Comparison of ENCODE assay signal across 15 mouse cellular contexts in the genomic region with DNA sequence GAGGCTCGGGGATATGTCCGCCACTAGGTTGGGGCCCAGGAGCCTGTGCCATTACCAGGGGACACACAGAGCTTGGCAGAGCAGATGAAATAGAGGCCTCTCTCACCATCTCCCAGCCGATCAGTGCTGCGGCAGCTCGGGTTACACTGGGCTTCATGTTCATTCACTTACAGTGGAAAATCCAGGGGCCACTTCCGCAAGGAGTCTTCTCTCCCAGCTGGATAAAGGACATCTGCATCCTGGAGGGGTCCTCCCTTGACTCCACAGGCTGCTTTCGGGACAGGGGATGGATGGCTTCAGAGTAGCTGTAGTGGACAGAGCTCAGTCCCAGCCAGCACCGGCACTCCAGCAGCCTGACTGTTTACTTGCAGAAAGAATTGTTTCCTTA. TPM values are rescaled to one million over a fixed set of nuclear protein-coding genes. Genes with fewer than 3 reads are reported as not detected.
DNase-seq lines count a peak whose midpoint lies in the region; ATAC-seq and TF ChIP-seq lines count a peak whose summit lies in the region.
"Had no signal": no experiment of that assay in that cellular context is flagged by ENCODE, and none has a peak within 500 bp of the region (broad histone marks: within the 10 kb centered on the region; RNA-seq: fewer than 3 reads in every experiment).

No protein-coding gene starts in this region.

- WGBS in hindbrain, embryonic 11.5 days: 39% methylated on average over 8 of the region's 8 CpGs
- WGBS in hindbrain, embryonic 14.5 days: 49% methylated on average over 8 of the region's 8 CpGs

- DNase-seq in embryo, embryonic 10 days (ENCODE audit: low spot score): peak; percentile 49
- no peak for DNase-seq in embryo, embryonic 11 days
- no peak for DNase-seq in hindbrain, embryonic 11.5 days (ENCODE audit: low spot score)
- DNase-seq in hindbrain, embryonic 14.5 days (ENCODE audit: low spot score): no peak
- DNase-seq in CH12.LX (ENCODE audit: extremely low read depth): no peak
- DNase-seq in heart, postnatal 4 days: peak; percentile 10
- DNase-seq in adrenal gland, adult 2 months: no peak
- DNase-seq in thymus, postnatal 4 days: no peak
- DNase-seq: lung, adult 18-20 months had no signal

- no peaks in the 10 kb centered on the region for H3K79me2 ChIP-seq in CH12.LX (replicated peaks; ENCODE audit: control insufficient read depth, extremely low read depth, insufficient read depth, poor library complexity, severe bottlenecking)

- no peaks in the 10 kb centered on the region for H3K9me3 ChIP-seq in hindbrain, embryonic 11.5 days (ENCODE audit: control insufficient read depth, low read length)
- H3K9me3 ChIP-seq in hindbrain, embryonic 14.5 days (ENCODE audit: control insufficient read depth, low read length): no peaks in the 10 kb centered on the region
- no peaks in the 10 kb centered on the region for H3K9me3 ChIP-seq in CH12.LX (replicated peaks; ENCODE audit: low read length)
- H3K9me3 ChIP-seq: G1E had no signal

- no peak overlapping the region for H3K9ac ChIP-seq in hindbrain, embryonic 11.5 days (ENCODE audit: low read depth, low read length)
- no peak overlapping the region for H3K9ac ChIP-seq in hindbrain, embryonic 14.5 days
- no peak overlapping the region for H3K9ac ChIP-seq in CH12.LX (ENCODE audit: insufficient read depth, low read depth)

- no peak for TF ChIP-seq RAD21 in CH12.LX (IDR thresholded peaks at IDR 0.05; ENCODE audit: low read depth, low read length)

- no peak for ATAC-seq in hindbrain, embryonic 11.5 days (ENCODE audit: low FRiP score)
- no peak for ATAC-seq in hindbrain, embryonic 14.5 days (ENCODE audit: low FRiP score)
- ATAC-seq: forebrain, embryonic 16.5 days had no signal

- H3K36me3 ChIP-seq in hindbrain, embryonic 11.5 days (ENCODE audit: control insufficient read depth, insufficient read depth, low read length): no peaks in the 10 kb centered on the region
- no peaks in the 10 kb centered on the region for H3K36me3 ChIP-seq in hindbrain, embryonic 14.5 days (replicated peaks; ENCODE audit: control insufficient read depth, insufficient read depth)
- no peaks in the 10 kb centered on the region for H3K36me3 ChIP-seq in CH12.LX (replicated peaks in 1 of 2; ENCODE audit: control insufficient read depth in 1 of 2, insufficient read depth in 1 of 2, low read length in 1 of 2)

- no peak overlapping the region for H3K4me3 ChIP-seq in hindbrain, embryonic 11.5 days (ENCODE audit: low read depth, low read length)
- H3K4me3 ChIP-seq in hindbrain, embryonic 14.5 days (replicated peaks; ENCODE audit: low read length): no peak overlapping the region
- no peak overlapping the region for H3K4me3 ChIP-seq in CH12.LX (replicated peaks in 1 of 3; ENCODE audit: low read depth in 2 of 3, low read length in 2 of 3, poor library complexity in 1 of 3)

- H3K27ac ChIP-seq in hindbrain, embryonic 11.5 days (ENCODE audit: low read depth, low read length): no peak overlapping the region
- H3K27ac ChIP-seq in hindbrain, embryonic 14.5 days: no peak overlapping the region
- no peak overlapping the region for H3K27ac ChIP-seq in CH12.LX (ENCODE audit: insufficient read depth, low read depth)

- in situ Hi-C loops in CH12.LX (cut with MboI; ENCODE audit: low pct_ligation_motif_present, low pct_unique_long_range_greater_than_20kb, low sequenced_read_pairs): no loop called here

- no peak for TF ChIP-seq POLR2A in CH12.LX (IDR thresholded peaks at IDR 0.05; ENCODE audit: low read depth, low read length)

- dilution Hi-C loops in CH12.LX (cut with MboI; ENCODE audit: extremely low pct_ligation_motif_present, extremely low pct_unique_long_range_greater_than_20kb, low sequenced_read_pairs): no loop called here

- H3K4me2 ChIP-seq in hindbrain, embryonic 11.5 days (replicated peaks; ENCODE audit: low read depth, low read length): 0 out of 2 replicates have a peak overlapping the region, but pooled peaks have one; percentile 5
- H3K4me2 ChIP-seq in hindbrain, embryonic 14.5 days (replicated peaks): no peak overlapping the region
- H3K4me2 ChIP-seq in CH12.LX (ENCODE audit: insufficient read depth, low read depth, poor library complexity, severe bottlenecking): peak overlapping the region; percentile 46

- H3K27me3 ChIP-seq in hindbrain, embryonic 11.5 days (ENCODE audit: control insufficient read depth, insufficient read depth, low read length): no peaks in the 10 kb centered on the region
- no peaks in the 10 kb centered on the region for H3K27me3 ChIP-seq in hindbrain, embryonic 14.5 days (ENCODE audit: control insufficient read depth, insufficient read depth, low read length)
- H3K27me3 ChIP-seq in CH12.LX (replicated peaks): peaks cover 83% of the 10 kb centered on the region

- no peak for TF ChIP-seq CTCF in CH12.LX (conservative IDR thresholded peaks at IDR 0.05 in 1 of 2, IDR thresholded peaks at IDR 0.05 in 1 of 2; ENCODE audit: low read depth in 2 of 2, low read length in 2 of 2)

- no peak for TF ChIP-seq EP300 in CH12.LX (IDR thresholded peaks at IDR 0.05; ENCODE audit: low read length)

- H3K4me1 ChIP-seq in hindbrain, embryonic 11.5 days (replicated peaks; ENCODE audit: control insufficient read depth, insufficient read depth, low read length): peaks cover 21% of the 10 kb centered on the region
- peaks cover 24% of the 10 kb centered on the region for H3K4me1 ChIP-seq in hindbrain, embryonic 14.5 days (replicated peaks; ENCODE audit: control insufficient read depth, insufficient read depth, low read length)
- H3K4me1 ChIP-seq in CH12.LX (ENCODE audit: control insufficient read depth in 1 of 2, insufficient read depth in 2 of 2): peaks cover 18 to 19% of the 10 kb centered on the region in 2 experiments

TF ChIP-seq in CH12.LX, 34 proteins besides CTCF, POLR2A, EP300 and RAD21:
- no peak for TF ChIP-seq MXI1 (IDR thresholded peaks at IDR 0.05; ENCODE audit: low read depth, low read length)
- TF ChIP-seq GABPA (IDR thresholded peaks at IDR 0.05; ENCODE audit: insufficient replicate concordance, low read depth, low read length): no peak
- TF ChIP-seq MAFK (IDR thresholded peaks at IDR 0.05; ENCODE audit: insufficient replicate concordance, low read length): no peak
- TF ChIP-seq MYC (IDR thresholded peaks at IDR 0.05; ENCODE audit: low read depth, low read length): no peak
- TF ChIP-seq MEF2A (IDR thresholded peaks at IDR 0.05; ENCODE audit: borderline replicate concordance, low read depth, low read length): no peak
- no peak for TF ChIP-seq MAX (IDR thresholded peaks at IDR 0.05; ENCODE audit: low read length)
- TF ChIP-seq ETS1 (conservative IDR thresholded peaks at IDR 0.05; ENCODE audit: low read depth, low read length): no peak

RNA-seq across cellular contexts. Expression of a gene that starts 4.0 kb away (rescaled TPM):
- 11.4 and 13.9 TPM in 2 replicates for polyA plus RNA-seq in hindbrain, embryonic 11.5 days (2014; fragmentation: Nextera tagmentation; extraction: Ambion mirVana)
- 8.4 and 11.6 TPM in 2 replicates for polyA plus RNA-seq in hindbrain, embryonic 14.5 days (2014; fragmentation: Nextera tagmentation; extraction: Ambion mirVana)
- 1.3 and 2.2 TPM in 2 replicates for total RNA-seq in CH12.LX (2012; rRNA removed)
- 1.6 and 2.3 TPM in 2 replicates for total RNA-seq in CH12.LX (2014; rRNA removed)
- polyA plus RNA-seq in CH12.LX (2012; ENCODE audit: insufficient read length, low read depth): 1.7 and 2.1 TPM in 2 replicates
- total RNA-seq in heart, postnatal 4 days (2021): 10 to 100 TPM; 72.6 to 79.0 TPM
- 10 to 100 TPM; 33.7 to 60.9 TPM for total RNA-seq in adrenal gland, adult 2 months (2021)
- polyA plus RNA-seq in adrenal gland, adult 2 months (2012; rRNA removed): 10.9 and 15.2 TPM in 2 replicates

RNA-seq across cellular contexts. Expression of a gene that starts 27.7 kb away (rescaled TPM):
- polyA plus RNA-seq in hindbrain, embryonic 11.5 days (2014; fragmentation: Nextera tagmentation; extraction: Ambion mirVana): 0.31 and 0.35 TPM in 2 replicates
- polyA plus RNA-seq in hindbrain, embryonic 14.5 days (2014; fragmentation: Nextera tagmentation; extraction: Ambion mirVana): 6.2 and 9.6 TPM in 2 replicates
- total RNA-seq in CH12.LX (2012; rRNA removed) (not detected in 2 replicates), CH12.LX (2014; rRNA removed) (not detected in 2 replicates)
- polyA plus RNA-seq in CH12.LX (2012; ENCODE audit: insufficient read length, low read depth): not detected in 2 replicates
- 10 to 100 TPM; 16.2 to 18.8 TPM for total RNA-seq in heart, postnatal 4 days (2021)
- 10 to 100 TPM; 46.9 to 49.6 TPM for total RNA-seq in adrenal gland, adult 2 months (2021)
- 25.0 and 26.5 TPM in 2 replicates for polyA plus RNA-seq in adrenal gland, adult 2 months (2012; rRNA removed)
- total RNA-seq: G1E; granulocyte monocyte progenitor cell, adult 5-6 weeks had no signal
- polyA plus RNA-seq: G1E had no signal

RNA-seq across cellular contexts. Expression of a gene that starts 30.7 kb away (rescaled TPM):
- 0.10 and 0.23 TPM in 2 replicates for polyA plus RNA-seq in hindbrain, embryonic 11.5 days (2014; fragmentation: Nextera tagmentation; extraction: Ambion mirVana)
- 0.31 and 0.41 TPM in 2 replicates for polyA plus RNA-seq in hindbrain, embryonic 14.5 days (2014; fragmentation: Nextera tagmentation; extraction: Ambion mirVana)
- total RNA-seq in CH12.LX (2012; rRNA removed) (0.04 TPM in 1 of 2 replicates, not detected in the other), CH12.LX (2014; rRNA removed) (not detected in 2 replicates)
- not detected in 2 replicates for polyA plus RNA-seq in CH12.LX (2012; ENCODE audit: insufficient read length, low read depth)
- not detected for total RNA-seq in heart, postnatal 4 days (2021)
- total RNA-seq in adrenal gland, adult 2 months (2021): under 1 TPM in 1 of 2 experiments, not detected in 1; 0.10 TPM
- polyA plus RNA-seq in adrenal gland, adult 2 months (2012; rRNA removed): 0.40 TPM in 1 of 2 replicates, not detected in the other
- total RNA-seq: G1E; megakaryocyte-erythroid progenitor cell, adult 5-6 weeks; neutrophil, adult 5-6 weeks had no signal
- polyA plus RNA-seq: forebrain, embryonic 16.5 days; G1E had no signal

RNA-seq across cellular contexts. Expression of a gene that starts 36.2 kb away (rescaled TPM):
- polyA plus RNA-seq in hindbrain, embryonic 11.5 days (2014; fragmentation: Nextera tagmentation; extraction: Ambion mirVana): 0.82 and 1.2 TPM in 2 replicates
- polyA plus RNA-seq in hindbrain, embryonic 14.5 days (2014; fragmentation: Nextera tagmentation; extraction: Ambion mirVana): 7.0 and 8.0 TPM in 2 replicates
- total RNA-seq in CH12.LX (2012; rRNA removed): not detected in 2 replicates
- total RNA-seq in CH12.LX (2014; rRNA removed): not detected in 2 replicates
- polyA plus RNA-seq in CH12.LX (2012; ENCODE audit: insufficient read length, low read depth): not detected in 2 replicates
- 1 to 10 TPM; 8.5 to 9.7 TPM for total RNA-seq in heart, postnatal 4 days (2021)
- total RNA-seq in adrenal gland, adult 2 months (2021): 10 to 100 TPM; 11.2 to 17.6 TPM
- polyA plus RNA-seq in adrenal gland, adult 2 months (2012; rRNA removed): 32.4 and 34.3 TPM in 2 replicates
- total RNA-seq: G1E; granulocyte monocyte progenitor cell, adult 5-6 weeks; megakaryocyte-erythroid progenitor cell, adult 5-6 weeks; neutrophil, adult 5-6 weeks had no signal

RNA-seq across cellular contexts. Expression of a gene that starts 42.5 kb away (rescaled TPM):
- polyA plus RNA-seq in hindbrain, embryonic 11.5 days (2014; fragmentation: Nextera tagmentation; extraction: Ambion mirVana): 0.29 and 0.38 TPM in 2 replicates
- polyA plus RNA-seq in hindbrain, embryonic 14.5 days (2014; fragmentation: Nextera tagmentation; extraction: Ambion mirVana): 0.35 TPM in 1 of 2 replicates, not detected in the other
- total RNA-seq in CH12.LX (2012; rRNA removed): not detected in 2 replicates
- not detected in 2 replicates for total RNA-seq in CH12.LX (2014; rRNA removed)
- polyA plus RNA-seq in CH12.LX (2012; ENCODE audit: insufficient read length, low read depth): not detected in 2 replicates
- total RNA-seq in heart, postnatal 4 days (2021): not detected
- total RNA-seq in adrenal gland, adult 2 months (2021): under 1 TPM; 0.12 to 0.76 TPM
- 1.1 TPM in 1 of 2 replicates, not detected in the other for polyA plus RNA-seq in adrenal gland, adult 2 months (2012; rRNA removed)
- total RNA-seq: granulocyte monocyte progenitor cell, adult 5-6 weeks; megakaryocyte-erythroid progenitor cell, adult 5-6 weeks; neutrophil, adult 5-6 weeks had no signal
- polyA plus RNA-seq: G1E; limb, embryonic 11.5 days had no signal

Comparison
In these comparisons a context has a peak if more than half of its experiments do, and no peak if none do; other contexts are left out.
1. DNase-seq: peak in embryo, embryonic 10 days (single experiment) and heart, postnatal 4 days (single experiment); none in embryo, embryonic 11 days (single experiment), hindbrain, embryonic 11.5 days (single experiment), hindbrain, embryonic 14.5 days (single experiment), CH12.LX (single experiment), adrenal gland, adult 2 months (single experiment) and thymus, postnatal 4 days (single experiment).